Mouse (Mus musculus) heart, postnatal 0 days (tissue): ENCODE measurements around the gene Ugt1a6b.

Source experiments
- CTCF ChIP-seq: IDR thresholded peaks from 2 replicates; pipeline ENCODE4 v1.5.1; 2016; ENCODE audit warnings: antibody characterized with exemption, control low read depth, low read depth
- EP300 ChIP-seq: IDR thresholded peaks from 2 replicates; pipeline ENCODE4 v1.6.1; 2016; ENCODE audit warnings: antibody characterized with exemption, low read depth

GRCm38 (mm10) chr1:88229986-88230385 lies 126.9 kb downstream of the Ugt1a6b start:
- TF ChIP-seq CTCF, result no peak
- TF ChIP-seq EP300, result no peak
